Mouse (Mus musculus) erythroid progenitor cell, adult 5-6 weeks (primary cell): ENCODE results near the gene Gm5795. TPM values are rescaled to one million over a fixed set of nuclear protein-coding genes. Genes with fewer than 3 reads are reported as not detected.
"Not testable (repeated sequence)": the region's sequence is repeated elsewhere in the genome, so short reads cannot be mapped to it uniquely, and the experiment has no call there.

Source experiments
- ATAC-seq: replicated peaks from 2 replicates; pipeline ENCODE4 v1.8.0; 2016; ENCODE audit warnings: moderate number of reproducible peaks, mild to moderate bottlenecking, moderate TSS enrichment, inconsistent platforms; ENCODE audit not compliant: poor library complexity, low FRiP score, severe bottlenecking
- total RNA-seq, 2 experiments: library from RNA; stranded (forward) in 1 of 2; stranded (reverse) in 1 of 2; fragments of 150-400 nt in 1 of 2; fragments of 186-747, 209-891 nt in 1 of 2; gene quantifications; 2 replicates each; pipeline versions ENCODE4 v1.2.3 to v1.2.4; 2015 to 2017; ENCODE audit warnings: low replicate concordance in 2 of 2

The Gm5795 gene
- total RNA-seq (2015; ENCODE audit: low replicate concordance) = not detected in 2 replicates
- not detected in 2 replicates for total RNA-seq (2017; ENCODE audit: low replicate concordance)

DNA sequence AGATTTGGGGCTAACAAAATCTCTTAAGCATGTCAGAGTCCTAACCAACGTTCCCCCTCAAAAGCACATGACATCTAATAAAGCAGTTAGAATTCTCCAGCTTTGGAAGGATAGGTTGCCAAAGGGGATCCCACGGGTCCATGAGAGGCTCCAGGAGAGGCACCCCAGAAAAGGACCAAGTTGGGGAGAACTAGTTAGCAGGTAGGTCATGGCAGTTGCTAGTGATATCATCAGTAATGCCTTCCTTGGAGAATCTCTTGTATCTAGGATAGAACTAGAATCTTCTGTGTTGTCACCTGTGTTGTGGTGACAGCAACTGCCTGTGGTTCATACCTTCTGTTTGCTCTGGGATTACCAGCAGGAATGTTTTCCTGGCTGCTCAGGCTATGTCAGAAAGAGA lies at the start of gene Gm5795:
Gm5795 (plus strand) TSS at position 301 of the 400 bp plus-strand sequence.
- ATAC-seq = not testable (repeated sequence)

DNA sequence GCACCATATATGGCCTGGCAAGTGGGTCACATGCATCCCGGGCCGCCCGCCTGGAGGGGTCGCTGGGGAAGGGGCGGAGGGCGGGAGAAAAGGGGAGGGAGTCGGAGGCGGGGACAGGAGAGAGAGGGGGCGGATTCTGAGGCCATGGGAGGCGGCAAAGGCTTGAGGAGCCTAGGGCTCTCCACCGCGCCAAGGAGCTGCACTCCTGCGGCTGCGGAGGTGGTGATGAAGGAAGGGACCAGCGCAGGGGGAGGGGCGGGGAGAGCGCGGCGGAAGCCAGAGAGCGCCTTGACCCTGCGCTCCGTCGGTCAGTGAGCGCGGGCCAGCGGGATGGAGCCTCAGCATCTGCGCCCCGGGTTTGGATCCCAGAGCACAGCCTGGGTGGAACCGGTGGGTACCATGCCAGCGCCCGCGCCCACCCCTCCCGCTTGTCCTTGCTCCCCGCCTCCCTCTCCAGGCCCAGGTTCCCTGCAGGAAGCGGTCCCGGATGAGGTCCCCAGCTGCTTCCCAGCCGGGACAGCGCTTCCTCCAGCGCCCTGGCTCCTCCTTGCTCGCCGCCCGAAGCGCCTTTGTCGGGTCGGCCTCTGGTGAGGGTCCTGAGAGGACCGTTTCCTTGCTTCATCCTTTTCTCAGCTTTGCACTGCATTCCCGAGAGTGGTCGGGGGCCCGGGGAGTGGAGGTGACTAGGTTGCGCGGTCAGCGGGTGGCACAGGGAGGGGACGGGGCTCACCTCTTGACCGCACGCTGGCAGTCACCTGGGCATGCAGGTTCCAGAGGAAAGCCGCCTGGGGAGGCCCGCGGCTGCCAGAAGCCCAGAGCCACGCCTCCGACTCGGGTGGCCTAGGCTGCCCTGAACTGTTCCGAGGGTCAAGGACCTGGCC lies 20.5 kb downstream of the Gm5795 start, which contains the start of gene D830030K20Rik:
D830030K20Rik (plus strand) TSS at position 217 of the 881 bp plus-strand sequence.
- ATAC-seq = not testable (repeated sequence)

DNA sequence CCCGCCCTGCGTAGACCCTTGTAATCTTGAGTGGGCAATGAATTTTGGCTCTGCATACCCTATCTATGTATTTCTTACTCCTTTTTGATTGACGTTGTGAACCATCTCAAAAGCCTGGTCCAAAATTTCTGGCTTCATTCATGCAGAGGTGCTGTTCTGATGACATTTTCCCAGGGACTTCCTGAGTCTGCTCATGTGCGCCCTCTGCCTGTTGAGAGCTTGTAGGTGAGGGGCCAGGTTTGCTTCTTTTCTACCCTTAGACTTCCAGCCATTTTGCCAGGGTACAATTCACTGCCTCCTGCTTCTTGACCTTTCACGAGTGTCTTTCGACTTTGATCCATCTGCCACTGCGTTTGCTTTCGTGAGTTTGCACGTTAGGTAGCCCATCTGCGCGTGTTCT lies 21.3 kb downstream of the Gm5795 start:
- not testable (repeated sequence) for ATAC-seq

Other genes with a start within 250 kb of the Gm5795 start
- not detected in 2 replicates for gene Gm2888, start 158.3 kb upstream of the Gm5795 start, total RNA-seq (2015; ENCODE audit: low replicate concordance)
- gene Gm2888, start 158.3 kb upstream of the Gm5795 start, total RNA-seq (2017; ENCODE audit: low replicate concordance) = not detected in 2 replicates
- gene Gm2897, start 139.0 kb upstream of the Gm5795 start, total RNA-seq (2015; ENCODE audit: low replicate concordance) = not detected in 2 replicates
- not detected in 2 replicates for gene Gm2897, start 139.0 kb upstream of the Gm5795 start, total RNA-seq (2017; ENCODE audit: low replicate concordance)
- 1.8 TPM in 1 of 2 replicates, not detected in the other for gene Gm10340, start 54.3 kb upstream of the Gm5795 start, total RNA-seq (2015; ENCODE audit: low replicate concordance)
- not detected in 2 replicates for gene Gm10340, start 54.3 kb upstream of the Gm5795 start, total RNA-seq (2017; ENCODE audit: low replicate concordance)
- not detected in 2 replicates for gene D830030K20Rik, start 20.2 kb downstream of the Gm5795 start, total RNA-seq (2015; ENCODE audit: low replicate concordance)
- not detected in 2 replicates for gene D830030K20Rik, start 20.2 kb downstream of the Gm5795 start, total RNA-seq (2017; ENCODE audit: low replicate concordance)
- gene Gm2956, start 144.4 kb downstream of the Gm5795 start, total RNA-seq (2015; ENCODE audit: low replicate concordance) = not detected in 2 replicates
- not detected in 2 replicates for gene Gm2956, start 144.4 kb downstream of the Gm5795 start, total RNA-seq (2017; ENCODE audit: low replicate concordance)
- not detected in 2 replicates for gene Gm10413, start 206.8 kb downstream of the Gm5795 start, total RNA-seq (2015; ENCODE audit: low replicate concordance)
- gene Gm10413, start 206.8 kb downstream of the Gm5795 start, total RNA-seq (2017; ENCODE audit: low replicate concordance) = not detected in 2 replicates
- 0.84 TPM in 1 of 2 replicates, not detected in the other for gene Gm10409, start 224.4 kb downstream of the Gm5795 start, total RNA-seq (2015; ENCODE audit: low replicate concordance)
- gene Gm10409, start 224.4 kb downstream of the Gm5795 start, total RNA-seq (2017; ENCODE audit: low replicate concordance) = not detected in 2 replicates
- not detected in 2 replicates for gene Gm3005, start 239.8 kb downstream of the Gm5795 start, total RNA-seq (2015; ENCODE audit: low replicate concordance)
- gene Gm3005, start 239.8 kb downstream of the Gm5795 start, total RNA-seq (2017; ENCODE audit: low replicate concordance) = not detected in 2 replicates